ENCODE assay signal across 9 mouse cellular contexts in genomic region chr5:76305616-76306015, GRCm38 (mm10). TPM values are rescaled to one million over a fixed set of nuclear protein-coding genes. Genes with fewer than 3 reads are reported as not detected.
DNase-seq lines count a peak whose midpoint lies in the region; ATAC-seq and TF ChIP-seq lines count a peak whose summit lies in the region.
"Had no signal": no experiment of that assay in that cellular context is flagged by ENCODE, and none has a peak within 500 bp of the region (broad histone marks: within the 10 kb centered on the region; RNA-seq: fewer than 3 reads in every experiment).

No protein-coding gene starts in this region.

- 4% methylated on average over 8 of the region's 8 CpGs for WGBS in kidney, postnatal 0 days

- no peak for DNase-seq in gastrocnemius, adult 2 months
- no peak for DNase-seq in gastrocnemius, adult 8-10 months (ENCODE audit: low spot score in 2 of 2)
- peak; percentile 16 for DNase-seq in MN1 (ENCODE audit: low spot score)
- DNase-seq in fibroblast of lung, adult 2 months (ENCODE audit: low read depth): peak; percentile 10
- peak; percentile 78 for DNase-seq in kidney, postnatal 0 days (ENCODE audit: low spot score)
- no peak for DNase-seq in layer of hippocampus, adult 11-12 months (ENCODE audit: low spot score)
- DNase-seq in layer of hippocampus, adult 8-10 months (ENCODE audit: low spot score in 2 of 2): no peak

- H3K4me1 ChIP-seq in kidney, postnatal 0 days (replicated peaks; ENCODE audit: insufficient read depth, low read length): 0 out of 2 replicates have a peak, but pooled peaks cover 10% of the 10 kb centered on the region

- H3K27me3 ChIP-seq in kidney, postnatal 0 days (ENCODE audit: insufficient read depth, low read length): no peaks in the 10 kb centered on the region
- no peaks in the 10 kb centered on the region for H3K27me3 ChIP-seq in myocyte (ENCODE audit: control insufficient read depth, insufficient read depth, insufficient read length)

- TF ChIP-seq CTCF in gastrocnemius, adult 2 months (IDR thresholded peaks at IDR 0.05): no peak
- TF ChIP-seq CTCF in kidney, postnatal 0 days (IDR thresholded peaks at IDR 0.05; ENCODE audit: low read depth): no peak

- intact Hi-C loops in gastrocnemius, adult 2 months (cut with DNase I): loop anchor here (10.0 kb wide), 3 partner anchors 109 to 441 kb away; no protein-coding TSS in a partner anchor

- no peaks in the 10 kb centered on the region for H3K36me3 ChIP-seq in kidney, postnatal 0 days (ENCODE audit: insufficient read depth, low read length)
- H3K36me3 ChIP-seq in myocyte (ENCODE audit: control insufficient read depth, insufficient read depth): no peaks in the 10 kb centered on the region

- peak; percentile 24 for TF ChIP-seq POLR2A in myocyte (IDR thresholded peaks at IDR 0.05; ENCODE audit: insufficient read length, low read depth)

- no peaks in the 10 kb centered on the region for H3K9me3 ChIP-seq in kidney, postnatal 0 days (replicated peaks; ENCODE audit: low read length)

- peak overlapping the region; percentile 98 for H3ac ChIP-seq in myocyte (ENCODE audit: control insufficient read depth, insufficient read length)

- peaks cover 29% of the 10 kb centered on the region for H3K79me2 ChIP-seq in myocyte (ENCODE audit: control insufficient read depth, insufficient read depth)

- ATAC-seq in kidney, postnatal 0 days (replicated peaks; ENCODE audit: low FRiP score, low read depth): no peak; the same call in 1 of the 2 replicates

- H3K4me2 ChIP-seq in kidney, postnatal 0 days (ENCODE audit: low read length): peak overlapping the region; percentile 79
- peak overlapping the region; percentile 98 for H3K4me2 ChIP-seq in myocyte (ENCODE audit: low read depth)

- no peak overlapping the region for H3K9ac ChIP-seq in kidney, postnatal 0 days (ENCODE audit: low read depth, low read length)

- 0 out of 2 replicates have a peak overlapping the region, but pooled peaks have one; percentile 9 for H3K27ac ChIP-seq in gastrocnemius, adult 2 months
- no peak overlapping the region for H3K27ac ChIP-seq in kidney, postnatal 0 days

- H3K4me3 ChIP-seq in gastrocnemius, adult 2 months: peak overlapping the region; percentile 96
- peak overlapping the region; percentile 100 for H3K4me3 ChIP-seq in kidney, postnatal 0 days (replicated peaks; ENCODE audit: low read depth, low read length)
- H3K4me3 ChIP-seq in myocyte: peak overlapping the region; percentile 65

TF ChIP-seq in myocyte, 11 proteins besides CTCF, POLR2A, EP300 and RAD21:
- no peak for TF ChIP-seq CEBPB (IDR thresholded peaks at IDR 0.05; ENCODE audit: insufficient read depth, poor library complexity, severe bottlenecking)
- no peak for TF ChIP-seq POLR2AphosphoS2 (IDR thresholded peaks at IDR 0.05; ENCODE audit: insufficient read length, low read depth)
- no peak for TF ChIP-seq TCF3 (IDR thresholded peaks at IDR 0.05; ENCODE audit: insufficient read length, low read depth)

RNA-seq across cellular contexts. Expression of gene Clock, which starts 1.0 kb away (rescaled TPM):
- 10 to 100 TPM; 20.4 to 32.5 TPM for total RNA-seq in gastrocnemius, adult 2 months (2021)
- 10 to 100 TPM; 13.7 to 19.4 (median 17.5) TPM for total RNA-seq in gastrocnemius, adult 8-10 months (2022)
- 7.9 TPM in 2 replicates for polyA plus RNA-seq in kidney, postnatal 0 days (2015; fragmentation: Nextera tagmentation; extraction: Ambion mirVana)
- polyA plus RNA-seq in myocyte (2012; fragmentation: generic; extraction: Trizol): 5.3 TPM
- total RNA-seq in layer of hippocampus, adult 8-10 months (2022): 10 to 100 TPM; 41.8 to 56.0 (median 49.7) TPM

RNA-seq across cellular contexts. Expression of gene Pdcl2, which starts 25.3 kb away (rescaled TPM):
- not detected for total RNA-seq in gastrocnemius, adult 2 months (2021)
- total RNA-seq in gastrocnemius, adult 8-10 months (2022): not detected
- polyA plus RNA-seq in kidney, postnatal 0 days (2015; fragmentation: Nextera tagmentation; extraction: Ambion mirVana): not detected in 2 replicates
- not detected for polyA plus RNA-seq in myocyte (2012; fragmentation: generic; extraction: Trizol)
- total RNA-seq in layer of hippocampus, adult 8-10 months (2022): not detected

RNA-seq across cellular contexts. Expression of gene Nmu, which starts 58.0 kb away (rescaled TPM):
- not detected for total RNA-seq in gastrocnemius, adult 2 months (2021)
- not detected for total RNA-seq in gastrocnemius, adult 8-10 months (2022)
- not detected in 2 replicates for polyA plus RNA-seq in kidney, postnatal 0 days (2015; fragmentation: Nextera tagmentation; extraction: Ambion mirVana)
- not detected for polyA plus RNA-seq in myocyte (2012; fragmentation: generic; extraction: Trizol)
- not detected for total RNA-seq in layer of hippocampus, adult 8-10 months (2022)
- total RNA-seq: neutrophil, adult 5-6 weeks had no signal

Comparison
In these comparisons a context has a peak if more than half of its experiments do, and no peak if none do; other contexts are left out.
1. DNase-seq: peak in MN1 (single experiment), fibroblast of lung, adult 2 months (single experiment) and kidney, postnatal 0 days (single experiment); none in gastrocnemius, adult 2 months (single experiment), gastrocnemius, adult 8-10 months (0 of 2), layer of hippocampus, adult 11-12 months (single experiment) and layer of hippocampus, adult 8-10 months (0 of 2).
2. Peak in every context shown above with its lines, with median percentiles within 50 percentile points of each other: H3K4me3 ChIP-seq.